Mouse (Mus musculus): ENCODE results near the gene Lmln.

GRCm38 (mm10) chr16:33043268-33043667 is 19.1 kb upstream of the Lmln start:
- TF ChIP-seq ELF1 (IDR thresholded peaks at IDR 0.05; ENCODE audit: low read depth, low read length), result peak; percentile 77
- peak; percentile 52; the same call in 1 of the 2 replicates for TF ChIP-seq POLR2A (IDR thresholded peaks at IDR 0.05; ENCODE audit: low read depth, low read length)
- TF ChIP-seq EP300 (IDR thresholded peaks at IDR 0.05; ENCODE audit: low read length), result no peak
